Mouse (Mus musculus) G1E (cell line): ENCODE measurements around the gene Pde4d.

Source experiments
- CTCF ChIP-seq: IDR thresholded peaks from 2 replicates; pipeline ENCODE4 v1.5.1; 2012; ENCODE audit warnings: low read depth, low read length, inconsistent platforms, mixed read lengths
- GATA1 ChIP-seq: IDR thresholded peaks from 2 replicates; pipeline ENCODE4 v1.6.1; 2012; ENCODE audit warnings: borderline replicate concordance, low read length, inconsistent platforms, mixed read lengths
- GATA2 ChIP-seq: IDR thresholded peaks from 2 replicates; pipeline ENCODE4 v1.6.1; 2012; ENCODE audit warnings: low read depth, low read length, inconsistent platforms, borderline replicate concordance
- TAL1 ChIP-seq: conservative IDR thresholded peaks from 2 replicates; pipeline ENCODE4 v1.6.1; 2012; ENCODE audit warnings: low read depth, low read length, inconsistent platforms, mixed read lengths

DNA sequence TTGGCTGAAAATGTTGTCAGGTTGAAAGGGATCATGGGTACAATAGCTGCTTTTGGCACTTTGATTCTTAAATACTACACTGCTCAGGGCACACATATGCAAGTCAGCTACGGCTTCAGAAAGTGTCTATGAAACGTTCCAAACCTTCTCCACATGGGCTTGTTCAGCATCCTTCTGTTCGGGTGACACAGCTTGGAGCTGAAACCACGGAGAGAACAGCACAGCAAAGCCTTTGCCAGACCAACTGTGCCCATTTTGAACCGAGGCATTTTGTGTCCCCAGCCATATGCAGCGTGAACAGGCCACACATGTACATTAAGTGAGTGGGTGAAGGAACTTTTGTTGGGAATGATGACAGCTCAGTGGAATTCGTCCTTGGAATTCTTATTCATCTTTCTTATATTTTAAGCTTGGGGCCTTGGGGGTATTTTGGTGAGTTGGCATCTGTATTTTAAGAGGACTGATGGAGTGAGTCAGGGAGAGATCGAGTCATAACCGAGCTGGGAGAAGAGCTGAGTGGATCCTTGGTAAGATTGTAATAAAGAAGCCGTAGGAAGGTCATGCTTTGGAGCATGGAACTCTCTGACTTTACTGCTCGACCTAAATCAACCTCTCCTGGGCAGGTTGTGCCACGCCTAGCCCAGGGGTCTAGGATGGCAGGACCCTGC lies 243.3 kb downstream of the Pde4d start:
- TF ChIP-seq CTCF (no peak), GATA2 (no peak), TAL1 (no peak), GATA1 (no peak)
